Mouse (Mus musculus) heart, embryonic 10.5 days (tissue): ENCODE results near the gene Gm49486. TPM values are rescaled to one million over a fixed set of nuclear protein-coding genes. Genes with fewer than 3 reads are reported as not detected.

Source experiments
- DNase-seq: peaks from one replicate; pipeline ENCODE4 v3.0.0-alpha.2; 2017; ENCODE audit warnings: low spot score
- H3K27ac ChIP-seq: fragments of 300-500 bp; sonication (generic); 2 replicates; pipeline ENCODE4 v1.5.1; 2016; ENCODE audit warnings: mild to moderate bottlenecking
- H3K27me3 ChIP-seq: fragments of 300-500 bp; sonication (generic); 2 replicates; pipeline ENCODE4 v1.6.1; 2016; ENCODE audit warnings: mild to moderate bottlenecking; ENCODE audit not compliant: poor library complexity, insufficient read depth, severe bottlenecking
- H3K36me3 ChIP-seq: fragments of 300-500 bp; sonication (generic); 2 replicates; pipeline ENCODE4 v1.6.1; 2016; ENCODE audit warnings: mild to moderate bottlenecking, moderate library complexity
- H3K4me1 ChIP-seq: fragments of 300-500 bp; sonication (generic); 2 replicates; pipeline ENCODE4 v1.6.1; 2016; ENCODE audit warnings: mild to moderate bottlenecking
- H3K4me3 ChIP-seq: fragments of 300-500 bp; sonication (generic); 2 replicates; pipeline ENCODE4 v1.5.1; 2016; ENCODE audit warnings: mild to moderate bottlenecking, moderate library complexity
- H3K9me3 ChIP-seq: fragments of 300-500 bp; sonication (generic); 2 replicates; pipeline ENCODE4 v1.6.1; 2016; ENCODE audit warnings: mild to moderate bottlenecking, moderate library complexity
- WGBS: fragments of 180-500 bp; shearing (Covaris S2); methylation state at CpG from one replicate; pipeline ENCODE4 v1.1.7; 2016; 5-methylcytosine and 5-hydroxymethylcytosine counted together
- polyA plus RNA-seq: library from polyadenylated mRNA; unstranded; fragments of >200 nt; fragmentation: Nextera tagmentation; extraction: Ambion mirVana; gene quantifications from 2 replicates; pipeline ENCODE4 v1.2.1, GENCODE M21; 2016

The Gm49486 gene
- polyA plus RNA-seq, 1 experiment from 2014 or later: 0.39 TPM

DNA sequence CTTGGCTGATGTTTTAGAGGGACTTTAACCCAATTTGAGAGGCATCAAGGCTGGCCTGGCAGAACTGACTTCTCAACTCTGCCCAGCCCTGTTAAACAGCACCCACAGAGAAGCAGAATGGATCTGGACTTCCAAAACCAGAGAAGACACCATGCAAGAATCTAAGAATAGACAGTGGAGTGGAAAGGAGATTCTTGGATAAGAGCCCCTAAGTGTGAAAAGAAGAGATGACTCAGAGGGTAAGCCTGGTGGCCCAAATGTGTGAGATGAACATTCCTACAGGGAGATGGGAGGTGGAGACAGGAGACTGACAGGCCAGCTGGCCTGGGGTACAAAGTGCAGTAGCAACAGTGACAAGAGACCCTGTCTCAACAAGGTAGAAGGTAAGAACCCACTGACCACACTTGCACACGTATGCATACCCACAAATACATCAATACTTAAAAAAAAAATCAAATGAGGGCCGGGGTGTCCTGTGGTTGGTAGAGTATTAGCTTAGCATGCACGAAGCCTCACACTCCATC, 33.7 kb downstream of the Gm49486 start:
- Histone ChIP-seq H3K9me3 (no peaks in the 10 kb centered on the region), H3K27me3 (peaks cover 97% of the 10 kb centered on the region), H3K36me3 (no peaks in the 10 kb centered on the region), H3K27ac (no peak overlapping the region), H3K4me1 (peaks cover 28% of the 10 kb centered on the region), H3K4me3 (0 out of 2 replicates have a peak overlapping the region, but pooled peaks have one; percentile 83)
- DNase-seq: no peak
- 85% methylated on average over 3 of the region's 3 CpGs for WGBS

DNA sequence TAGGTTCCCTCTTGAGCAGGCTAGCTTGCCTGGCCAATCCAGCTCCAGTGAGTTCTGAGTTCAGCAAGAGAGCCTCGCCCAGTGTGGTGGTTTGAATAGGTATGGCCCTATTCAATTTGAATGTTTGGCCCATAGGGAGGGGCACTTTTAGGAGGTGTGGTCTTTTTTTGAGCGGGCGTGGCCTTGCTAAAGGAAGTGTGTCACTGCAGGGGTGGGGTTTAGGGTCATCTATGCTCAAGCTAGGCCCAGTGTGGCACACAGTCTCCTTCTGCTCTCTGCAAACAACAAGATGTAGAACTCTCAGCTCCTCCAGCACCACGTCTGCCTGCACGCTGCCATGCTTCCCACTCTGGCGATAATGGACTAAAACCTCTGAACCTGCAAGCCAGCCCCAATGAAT, 34.5 kb downstream of the Gm49486 start:
- no peaks in the 10 kb centered on the region for H3K36me3 ChIP-seq
- no peaks in the 10 kb centered on the region for H3K9me3 ChIP-seq
- H3K27ac ChIP-seq: no peak overlapping the region
- no peak overlapping the region for H3K4me3 ChIP-seq
- 82% methylated on average over 6 of the region's 6 CpGs for WGBS
- H3K27me3 ChIP-seq: peaks cover 96% of the 10 kb centered on the region
- H3K4me1 ChIP-seq: peaks cover 28% of the 10 kb centered on the region
- DNase-seq: no peak

DNA sequence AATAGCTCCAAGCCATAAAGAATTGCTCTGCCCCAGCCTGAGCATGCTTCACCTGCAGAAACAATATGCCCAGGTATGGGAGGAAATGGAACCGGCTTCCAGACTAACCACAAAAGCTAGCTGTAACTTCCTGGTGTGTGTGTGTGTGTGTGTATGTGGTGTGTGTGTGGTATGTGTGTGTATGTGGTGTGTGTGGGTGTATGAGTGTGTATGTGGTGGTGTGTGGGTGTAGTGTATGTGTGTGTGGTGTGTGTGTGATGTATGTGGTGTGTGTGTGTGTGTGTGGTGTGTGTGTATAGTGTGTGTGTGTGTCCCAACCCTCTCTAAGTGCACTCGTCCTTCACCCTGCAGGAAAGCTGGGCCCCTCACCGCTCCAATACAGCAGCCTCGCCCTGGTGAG, 36.2 kb downstream of the Gm49486 start:
- Histone ChIP-seq H3K4me3 (no peak overlapping the region), H3K27me3 (peaks cover 90% of the 10 kb centered on the region), H3K36me3 (no peaks in the 10 kb centered on the region), H3K4me1 (peaks cover 23% of the 10 kb centered on the region), H3K27ac (no peak overlapping the region), H3K9me3 (no peaks in the 10 kb centered on the region)
- no peak for DNase-seq
- WGBS: 63% methylated on average over 4 of the region's 4 CpGs

DNA sequence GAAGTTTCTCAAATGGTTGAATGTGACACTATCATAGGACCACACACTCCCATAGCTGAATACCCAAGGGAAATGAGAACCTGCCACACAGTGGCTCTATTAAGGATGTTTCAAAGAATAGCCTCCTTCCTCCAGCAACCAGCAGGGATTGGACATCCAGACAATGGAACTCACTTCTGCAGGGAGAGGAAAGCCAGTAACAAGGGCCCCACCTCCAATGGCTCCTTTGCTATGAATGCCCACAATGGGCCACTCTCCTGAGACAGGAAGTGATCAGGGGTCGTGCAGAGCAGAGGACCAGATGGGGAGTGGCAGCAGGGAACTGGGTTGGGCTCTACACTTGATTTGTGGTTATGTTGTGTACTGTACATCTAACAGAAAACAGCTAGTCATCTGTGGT, 39.3 kb downstream of the Gm49486 start:
- H3K9me3 ChIP-seq: no peaks in the 10 kb centered on the region
- H3K27me3 ChIP-seq: peaks cover 68% of the 10 kb centered on the region
- peaks cover 16% of the 10 kb centered on the region for H3K4me1 ChIP-seq
- DNase-seq: no peak
- WGBS: 15% methylated on average over 1 of the region's 1 CpGs
- no peak overlapping the region for H3K4me3 ChIP-seq
- no peak overlapping the region for H3K27ac ChIP-seq
- H3K36me3 ChIP-seq: no peaks in the 10 kb centered on the region

DNA sequence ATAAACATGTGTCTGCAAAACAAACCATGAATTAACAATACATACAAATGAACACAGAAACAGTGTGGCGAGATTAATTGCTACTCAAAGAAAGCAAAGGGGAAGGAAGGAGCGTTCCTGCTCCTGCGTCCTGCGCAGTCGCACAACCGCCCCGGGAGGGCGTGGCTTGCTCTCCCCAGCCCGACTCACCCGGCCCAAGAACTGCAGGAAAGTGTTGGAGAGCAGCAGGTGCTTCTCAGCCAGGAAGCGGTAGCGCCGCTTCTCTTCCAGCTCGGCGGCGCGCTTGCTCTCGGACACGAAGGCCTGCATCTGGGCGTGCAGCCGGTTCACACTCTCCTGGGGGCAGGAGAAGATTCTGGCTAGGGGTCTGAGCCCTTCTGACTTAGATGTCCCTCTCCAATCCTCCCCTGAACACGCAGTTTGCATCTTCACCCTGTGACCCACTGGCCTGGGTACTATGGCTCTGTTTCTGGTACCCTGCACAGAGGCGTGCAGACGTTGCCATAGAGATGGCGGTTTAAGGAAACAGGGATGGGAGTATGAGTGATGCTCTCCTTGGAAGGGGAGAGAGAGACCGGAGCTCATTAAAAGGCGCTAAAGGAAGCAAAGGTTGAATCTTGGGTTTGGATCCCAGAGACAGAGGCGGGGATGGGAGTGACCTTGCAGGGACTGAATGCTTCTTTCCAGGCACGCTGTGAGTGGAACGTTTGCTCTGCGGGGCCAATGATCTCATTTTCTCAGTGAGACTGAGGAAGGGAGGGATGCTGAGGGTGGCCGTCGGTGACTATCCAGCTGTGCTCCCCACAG, 41.3 kb downstream of the Gm49486 start:
- Histone ChIP-seq H3K4me1 (peaks cover 18% of the 10 kb centered on the region), H3K36me3 (no peaks in the 10 kb centered on the region), H3K27ac (peak overlapping the region; percentile 48), H3K4me3 (peak overlapping the region; percentile 58), H3K9me3 (no peaks in the 10 kb centered on the region), H3K27me3 (peaks cover 50% of the 10 kb centered on the region)
- 3% methylated on average over 33 of the region's 33 CpGs for WGBS
- DNase-seq: peak; percentile 88

DNA sequence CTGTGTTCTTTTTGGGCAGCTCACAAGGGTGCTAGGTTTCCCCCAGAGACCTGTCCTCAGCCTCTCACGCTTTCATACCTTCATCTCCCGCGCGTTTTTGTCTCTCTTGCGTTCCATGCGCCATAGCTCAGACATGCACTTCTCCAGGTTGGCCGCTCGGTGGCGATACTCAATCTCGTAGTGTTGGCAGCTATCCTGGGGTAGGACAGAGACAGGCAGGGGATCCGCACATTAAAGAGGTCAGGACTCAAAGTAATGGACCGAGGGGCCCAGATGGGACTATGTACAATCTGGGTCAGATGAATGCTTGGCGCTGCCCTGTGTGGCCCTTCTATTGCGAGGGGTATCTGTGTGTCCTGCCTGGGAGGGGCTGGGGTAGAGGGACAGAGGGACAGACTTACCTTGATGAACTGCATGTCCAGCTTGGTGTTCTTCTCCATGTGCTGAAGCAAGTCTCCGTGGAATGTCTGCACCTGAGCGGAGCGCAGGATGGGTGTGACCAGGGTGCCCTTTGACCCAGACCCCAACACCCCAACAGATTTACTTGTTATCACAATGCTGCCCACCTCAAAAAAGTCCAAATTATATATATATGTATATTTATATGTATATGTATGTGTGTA, 42.0 kb downstream of the Gm49486 start:
- peaks cover 18% of the 10 kb centered on the region for H3K4me1 ChIP-seq
- H3K4me3 ChIP-seq: peak overlapping the region; percentile 58
- 18% methylated on average over 17 of the region's 17 CpGs for WGBS
- no peaks in the 10 kb centered on the region for H3K9me3 ChIP-seq
- H3K27me3 ChIP-seq: peaks cover 43% of the 10 kb centered on the region
- no peak for DNase-seq
- no peak overlapping the region for H3K27ac ChIP-seq
- no peaks in the 10 kb centered on the region for H3K36me3 ChIP-seq

DNA sequence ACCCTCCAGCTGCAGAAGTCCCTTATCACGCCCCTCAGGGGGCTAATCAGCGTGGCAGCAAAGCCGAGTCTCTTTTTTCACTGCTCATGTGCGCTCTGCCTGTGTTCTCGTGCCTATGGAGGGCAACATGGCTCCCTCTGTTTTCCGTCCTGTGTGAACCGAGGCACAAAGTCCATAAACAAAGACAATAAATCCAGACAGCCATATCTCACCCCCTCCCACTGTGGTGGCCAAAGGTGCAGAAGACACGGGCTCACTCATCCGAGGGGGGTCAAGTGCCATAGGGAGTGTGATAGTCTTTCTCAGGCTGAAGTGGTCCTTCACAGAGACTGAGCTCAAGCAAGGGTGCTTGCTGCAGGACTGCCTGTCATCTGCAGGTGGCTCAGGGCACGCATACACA, 43.8 kb downstream of the Gm49486 start:
- Histone ChIP-seq H3K9me3 (no peaks in the 10 kb centered on the region), H3K36me3 (no peaks in the 10 kb centered on the region), H3K27me3 (peaks cover 26% of the 10 kb centered on the region), H3K27ac (no peak overlapping the region), H3K4me1 (peaks cover 18% of the 10 kb centered on the region), H3K4me3 (no peak overlapping the region)
- 45% methylated on average over 10 of the region's 10 CpGs for WGBS
- no peak for DNase-seq

DNA sequence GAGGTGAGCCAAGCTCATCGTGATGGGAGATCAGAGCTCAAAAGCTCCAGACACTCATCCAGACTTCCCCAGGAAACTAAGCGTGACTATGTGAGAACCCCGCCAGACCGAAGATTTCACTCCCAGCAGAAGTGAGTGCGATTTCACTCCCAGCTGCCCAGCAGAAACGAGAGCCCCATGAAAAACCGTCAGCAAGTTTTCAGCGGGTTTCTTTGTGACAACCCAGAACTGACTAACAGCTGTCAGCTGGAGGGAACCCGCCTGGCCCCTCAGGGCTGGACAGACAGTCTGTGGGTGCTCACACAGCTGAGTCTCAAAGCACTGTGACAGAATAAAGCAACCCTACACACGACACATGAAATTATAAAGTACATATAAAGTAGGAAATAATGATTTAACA, 48.5 kb downstream of the Gm49486 start:
- H3K27me3 ChIP-seq: no peaks in the 10 kb centered on the region
- no peaks in the 10 kb centered on the region for H3K9me3 ChIP-seq
- peaks cover 19% of the 10 kb centered on the region; the same call in 1 of the 2 replicates for H3K4me1 ChIP-seq
- H3K27ac ChIP-seq: no peak overlapping the region
- H3K4me3 ChIP-seq: no peak overlapping the region
- 62% methylated on average over 10 of the region's 10 CpGs for WGBS
- no peak for DNase-seq
- H3K36me3 ChIP-seq: no peaks in the 10 kb centered on the region

DNA sequence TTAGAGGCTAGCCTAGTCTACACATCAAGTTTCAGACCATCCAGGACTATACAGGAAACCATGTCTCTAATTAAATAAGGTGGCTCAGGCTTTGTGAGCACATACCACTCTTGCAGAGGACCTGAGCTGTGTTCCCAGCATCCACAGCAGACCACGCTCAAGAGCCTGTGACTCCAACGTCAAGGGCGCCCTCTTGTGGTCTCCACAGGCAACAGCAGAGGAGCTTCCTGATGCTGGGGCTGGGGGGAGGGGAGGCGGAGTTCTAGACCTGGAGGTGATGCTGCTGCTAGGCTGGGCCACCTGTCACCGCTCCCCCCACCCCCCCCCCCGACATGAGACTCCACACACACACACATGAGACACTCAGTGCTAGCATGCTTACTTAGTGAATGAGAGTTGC, 51.0 kb downstream of the Gm49486 start:
- WGBS: 18% methylated on average over 6 of the region's 6 CpGs
- Histone ChIP-seq H3K4me3 (no peak overlapping the region), H3K4me1 (peaks cover 13% of the 10 kb centered on the region), H3K9me3 (no peaks in the 10 kb centered on the region), H3K27me3 (0 out of 2 replicates have a peak, but pooled peaks cover 6% of the 10 kb centered on the region), H3K27ac (no peak overlapping the region), H3K36me3 (no peaks in the 10 kb centered on the region)
- no peak for DNase-seq

DNA sequence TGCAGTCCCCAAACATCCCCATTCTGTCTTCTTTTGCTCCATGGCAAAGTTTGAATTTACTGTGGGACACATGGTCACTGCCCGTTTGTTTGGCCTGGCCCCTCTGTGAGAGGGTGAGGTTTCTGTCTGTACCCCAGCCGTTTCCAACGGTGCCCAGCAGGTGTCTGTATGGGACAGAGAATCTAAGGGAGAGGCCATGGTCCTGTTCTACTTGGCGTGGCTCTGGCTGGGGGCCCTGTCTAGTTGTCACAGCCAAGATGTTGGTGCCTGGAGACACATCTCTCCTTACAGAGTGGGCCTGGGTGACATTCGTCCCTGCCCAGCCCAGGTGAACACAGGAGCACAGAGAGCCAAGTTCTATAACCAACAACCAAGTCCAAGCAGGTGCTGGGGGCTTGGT, 51.7 kb downstream of the Gm49486 start:
- no peaks in the 10 kb centered on the region for H3K9me3 ChIP-seq
- peaks cover 19% of the 10 kb centered on the region for H3K4me1 ChIP-seq
- H3K36me3 ChIP-seq: no peaks in the 10 kb centered on the region
- WGBS: 53% methylated on average over 5 of the region's 5 CpGs
- peak overlapping the region; percentile 50; the same call in 1 of the 2 replicates for H3K27ac ChIP-seq
- H3K27me3 ChIP-seq: 0 out of 2 replicates have a peak, but pooled peaks cover 6% of the 10 kb centered on the region
- DNase-seq: no peak
- H3K4me3 ChIP-seq: no peak overlapping the region

DNA sequence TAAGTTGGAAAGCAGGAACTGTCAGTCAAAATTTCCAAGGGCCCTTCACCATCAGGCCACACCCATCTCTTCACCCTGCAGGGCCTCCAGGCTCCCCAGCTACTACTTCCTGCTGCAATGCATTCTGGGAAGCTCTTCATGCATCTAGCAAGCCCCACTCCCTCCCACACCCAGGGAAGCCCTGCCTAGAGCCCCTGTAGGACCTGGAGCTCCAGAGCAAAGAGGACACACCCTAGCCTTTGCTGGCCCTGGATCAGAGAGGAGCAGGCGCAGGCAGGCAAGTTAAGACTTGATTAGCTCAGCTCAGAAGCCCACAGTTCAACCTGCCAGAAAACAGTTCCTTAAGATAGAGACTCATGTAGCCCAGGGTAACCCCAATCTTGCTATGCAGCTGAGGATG, 52.2 kb downstream of the Gm49486 start:
- peak; percentile 87 for DNase-seq
- H3K9me3 ChIP-seq: no peaks in the 10 kb centered on the region
- H3K4me1 ChIP-seq: peaks cover 19% of the 10 kb centered on the region
- 0 out of 2 replicates have a peak, but pooled peaks cover 6% of the 10 kb centered on the region for H3K27me3 ChIP-seq
- WGBS: 72% methylated on average over 1 of the region's 1 CpGs
- H3K4me3 ChIP-seq: no peak overlapping the region
- H3K27ac ChIP-seq: 0 out of 2 replicates have a peak overlapping the region, but pooled peaks have one; percentile 8
- peaks cover 4% of the 10 kb centered on the region; the same call in 1 of the 2 replicates for H3K36me3 ChIP-seq

DNA sequence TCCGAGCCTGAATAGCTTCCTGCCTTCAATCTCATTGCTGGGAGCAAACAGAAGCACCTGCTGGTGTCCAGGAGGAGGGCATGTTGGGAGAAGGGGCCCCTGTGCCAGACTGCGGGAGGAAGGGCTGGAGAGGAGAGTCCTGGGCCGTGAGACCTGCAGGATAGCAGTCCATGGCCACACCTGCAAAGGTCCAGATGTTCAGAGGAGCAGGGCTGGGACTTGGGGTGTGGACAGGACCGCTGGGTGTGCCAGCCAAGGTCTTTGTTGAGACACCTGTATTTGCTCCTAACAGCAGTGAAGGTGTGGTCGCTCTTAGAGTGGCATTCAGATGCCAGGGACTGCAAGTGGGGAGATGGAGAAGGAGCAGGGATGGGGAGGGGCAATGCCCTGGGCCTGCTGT, 53.2 kb downstream of the Gm49486 start:
- Histone ChIP-seq H3K27ac (peak overlapping the region; percentile 32; the same call in 1 of the 2 replicates), H3K9me3 (no peaks in the 10 kb centered on the region), H3K4me1 (peaks cover 19% of the 10 kb centered on the region), H3K4me3 (no peak overlapping the region), H3K36me3 (peaks cover 9% of the 10 kb centered on the region; the same call in 1 of the 2 replicates), H3K27me3 (0 out of 2 replicates have a peak, but pooled peaks cover 6% of the 10 kb centered on the region)
- WGBS: 76% methylated on average over 5 of the region's 5 CpGs
- no peak for DNase-seq

DNA sequence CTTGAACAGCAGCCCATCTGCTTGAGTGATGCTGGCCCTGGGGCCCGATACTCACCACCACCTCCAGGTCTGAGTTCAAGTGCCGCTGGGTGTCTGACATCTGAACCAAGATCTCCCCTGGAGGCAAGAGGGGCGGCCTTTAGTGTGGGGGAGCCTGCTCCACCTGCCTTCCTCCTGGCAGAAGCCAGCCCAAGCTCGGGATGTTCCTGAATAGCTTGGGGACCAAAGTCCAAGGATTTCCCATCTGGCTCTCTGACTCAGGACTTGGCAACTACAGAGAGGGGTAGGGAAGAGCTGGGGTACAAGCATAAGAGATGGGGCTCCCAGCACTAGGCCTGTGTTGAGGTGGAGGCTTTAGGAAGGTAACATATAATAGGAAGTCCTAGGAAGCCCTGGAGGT, 54.2 kb downstream of the Gm49486 start:
- 73% methylated on average over 4 of the region's 4 CpGs for WGBS
- peaks cover 19% of the 10 kb centered on the region for H3K4me1 ChIP-seq
- no peak for DNase-seq
- H3K27ac ChIP-seq: no peak overlapping the region
- peaks cover 17% of the 10 kb centered on the region; the same call in 1 of the 2 replicates for H3K36me3 ChIP-seq
- no peak overlapping the region for H3K4me3 ChIP-seq
- H3K9me3 ChIP-seq: no peaks in the 10 kb centered on the region
- H3K27me3 ChIP-seq: 0 out of 2 replicates have a peak, but pooled peaks cover 6% of the 10 kb centered on the region
